Mouse (Mus musculus): ENCODE data around the gene Msh3. TPM values are rescaled to one million over a fixed set of nuclear protein-coding genes. Genes with fewer than 3 reads are reported as not detected.

The Msh3 gene
- polyA plus RNA-seq, 1 experiment from 2014 or later = 20.9 TPM

- no peak for ATAC-seq
- WGBS = 92% methylated on average over 5 of the region's 5 CpGs
These were observed 50.5 kb downstream of the Msh3 start for GRCm38 (mm10) chr13:92304291-92304690.

DNA sequence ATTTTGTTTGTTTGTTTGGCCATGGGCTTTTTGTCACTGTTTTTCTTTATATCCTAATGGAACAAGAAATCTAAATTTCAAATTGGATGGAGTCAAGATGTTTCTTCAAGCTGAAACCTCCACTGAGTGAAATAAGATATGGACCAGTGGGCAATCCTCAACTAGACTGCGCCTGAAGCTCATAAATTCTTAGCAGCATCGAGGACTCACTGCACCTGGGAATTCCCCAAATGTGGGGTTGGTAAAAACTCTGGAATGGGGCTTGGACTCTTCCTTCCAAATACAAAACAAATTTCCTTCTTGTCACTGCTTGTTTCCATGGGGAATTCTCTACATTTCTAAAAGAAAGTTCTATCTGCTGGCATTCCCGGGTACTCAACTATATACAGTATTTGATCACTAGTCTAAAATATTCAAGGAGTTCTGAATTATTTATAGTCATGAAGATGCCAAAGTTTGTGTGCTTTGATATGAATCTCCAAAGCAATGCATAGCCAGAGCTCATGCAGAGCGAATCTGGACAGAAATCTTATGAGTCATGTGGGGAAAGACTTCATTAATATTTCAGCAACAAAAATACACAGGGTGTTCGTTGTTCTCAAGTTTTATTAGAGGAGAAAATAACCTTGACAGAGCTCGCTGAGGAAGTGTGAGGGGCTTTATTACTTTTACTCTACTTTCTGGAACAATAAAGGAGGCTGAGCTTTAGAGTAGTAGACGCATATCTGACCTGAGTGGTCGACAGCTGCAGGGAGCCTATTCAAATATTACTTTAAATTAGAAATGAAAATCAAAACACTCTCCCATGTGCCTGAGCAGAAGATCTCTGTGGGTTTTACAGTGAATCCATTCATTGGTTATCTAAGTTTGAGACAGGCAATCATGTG lies 51.5 kb downstream of the Msh3 start:
- H3K9me3 ChIP-seq (ENCODE audit: control insufficient read depth, low read length) = no peaks in the 10 kb centered on the region
- H3K4me1 ChIP-seq (ENCODE audit: control insufficient read depth, insufficient read depth, low read depth, low read length) = no peaks in the 10 kb centered on the region
- 76% methylated on average over 8 of the region's 8 CpGs for WGBS
- 0 out of 2 replicates have a peak, but pooled peaks cover 2% of the 10 kb centered on the region for H3K36me3 ChIP-seq (ENCODE audit: control insufficient read depth, insufficient read depth, low read length)
- H3K27me3 ChIP-seq (replicated peaks; ENCODE audit: control insufficient read depth, insufficient read depth, low read length) = no peaks in the 10 kb centered on the region
- H3K4me3 ChIP-seq (ENCODE audit: low read length) = no peak overlapping the region
- no peak for ATAC-seq
- no peak overlapping the region for H3K27ac ChIP-seq (ENCODE audit: low read depth, low read length)
- H3K4me2 ChIP-seq (ENCODE audit: low read length) = no peak overlapping the region
- no peak overlapping the region for H3K9ac ChIP-seq (ENCODE audit: low read depth, low read length)

More at GRCm38 (mm10) chr13:92304291-92304690, 50.5 kb downstream of the Msh3 start:
- H3K9me3 ChIP-seq (ENCODE audit: control insufficient read depth, low read length) = no peaks in the 10 kb centered on the region
- no peaks in the 10 kb centered on the region for H3K4me1 ChIP-seq (ENCODE audit: control insufficient read depth, insufficient read depth, low read depth, low read length)
- H3K4me2 ChIP-seq (ENCODE audit: low read length) = no peak overlapping the region
- no peaks in the 10 kb centered on the region for H3K27me3 ChIP-seq (replicated peaks; ENCODE audit: control insufficient read depth, insufficient read depth, low read length)
- H3K36me3 ChIP-seq (ENCODE audit: control insufficient read depth, insufficient read depth, low read length) = no peaks in the 10 kb centered on the region
- no peak overlapping the region for H3K4me3 ChIP-seq (ENCODE audit: low read length)
- no peak overlapping the region for H3K9ac ChIP-seq (ENCODE audit: low read depth, low read length)
- no peak overlapping the region for H3K27ac ChIP-seq (ENCODE audit: low read depth, low read length)

DNA sequence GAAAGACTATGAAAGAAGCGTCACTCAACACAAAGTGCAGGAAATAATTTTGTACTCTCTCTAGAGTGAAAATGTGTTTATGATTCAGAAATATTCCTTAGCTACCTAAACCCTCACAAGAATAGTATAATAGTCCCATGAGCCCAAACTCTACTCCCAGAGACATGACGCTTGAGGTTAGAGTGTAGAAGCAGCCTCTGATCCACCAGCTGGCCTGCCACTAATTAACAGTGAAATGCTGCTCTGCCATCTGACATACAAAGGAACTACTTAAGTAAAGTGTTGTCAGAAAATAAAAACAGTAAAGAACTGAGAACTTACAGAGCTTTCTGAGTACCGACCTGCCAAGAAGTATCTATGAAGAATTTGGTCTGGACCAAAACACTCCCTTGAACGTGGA lies 52.3 kb downstream of the Msh3 start:
- Histone ChIP-seq H3K27ac (ENCODE audit: low read depth, low read length) (no peak overlapping the region), H3K36me3 (ENCODE audit: control insufficient read depth, insufficient read depth, low read length) (0 out of 2 replicates have a peak, but pooled peaks cover 2% of the 10 kb centered on the region), H3K4me2 (ENCODE audit: low read length) (no peak overlapping the region), H3K4me1 (ENCODE audit: control insufficient read depth, insufficient read depth, low read depth, low read length) (no peaks in the 10 kb centered on the region), H3K27me3 (replicated peaks; ENCODE audit: control insufficient read depth, insufficient read depth, low read length) (no peaks in the 10 kb centered on the region), H3K9ac (ENCODE audit: low read depth, low read length) (no peak overlapping the region), H3K4me3 (ENCODE audit: low read length) (no peak overlapping the region), H3K9me3 (ENCODE audit: control insufficient read depth, low read length) (no peaks in the 10 kb centered on the region)
- WGBS = 87% methylated on average over 4 of the region's 4 CpGs
- ATAC-seq = no peak

DNA sequence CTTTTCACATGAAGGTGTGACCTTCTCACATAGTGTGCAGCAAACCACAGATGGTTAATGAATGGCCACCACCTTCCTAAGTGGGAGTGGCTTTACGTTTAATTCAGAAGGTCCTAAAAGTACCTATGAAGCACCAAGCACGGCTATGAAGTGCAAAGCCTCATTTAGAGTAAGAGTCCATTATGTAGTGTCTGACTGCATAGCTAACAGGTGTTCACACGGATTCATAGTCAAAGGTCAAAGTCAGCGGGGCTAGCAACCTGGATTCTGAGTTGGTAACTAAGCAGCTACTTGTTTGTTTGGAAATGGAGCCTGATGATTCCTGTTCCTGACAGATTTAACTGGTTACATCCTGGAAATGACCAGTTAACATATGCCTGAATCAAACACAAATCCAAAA lies 53.0 kb downstream of the Msh3 start:
- H3K4me3 ChIP-seq (ENCODE audit: low read length) = no peak overlapping the region
- no peaks in the 10 kb centered on the region for H3K27me3 ChIP-seq (replicated peaks; ENCODE audit: control insufficient read depth, insufficient read depth, low read length)
- no peak overlapping the region for H3K9ac ChIP-seq (ENCODE audit: low read depth, low read length)
- no peaks in the 10 kb centered on the region for H3K4me1 ChIP-seq (ENCODE audit: control insufficient read depth, insufficient read depth, low read depth, low read length)
- no peaks in the 10 kb centered on the region for H3K9me3 ChIP-seq (ENCODE audit: control insufficient read depth, low read length)
- H3K27ac ChIP-seq (ENCODE audit: low read depth, low read length) = no peak overlapping the region
- no peak for ATAC-seq
- 0 out of 2 replicates have a peak, but pooled peaks cover 2% of the 10 kb centered on the region for H3K36me3 ChIP-seq (ENCODE audit: control insufficient read depth, insufficient read depth, low read length)
- no peak overlapping the region for H3K4me2 ChIP-seq (ENCODE audit: low read length)
- WGBS = 83% methylated on average over 4 of the region's 4 CpGs

GRCm38 (mm10) chr13:92299522-92299921 lies 55.3 kb downstream of the Msh3 start:
- Histone ChIP-seq H3K9ac (ENCODE audit: low read depth, low read length) (no peak overlapping the region), H3K27me3 (replicated peaks; ENCODE audit: control insufficient read depth, insufficient read depth, low read length) (no peaks in the 10 kb centered on the region), H3K9me3 (ENCODE audit: control insufficient read depth, low read length) (no peaks in the 10 kb centered on the region), H3K4me3 (ENCODE audit: low read length) (no peak overlapping the region), H3K4me2 (ENCODE audit: low read length) (no peak overlapping the region), H3K4me1 (ENCODE audit: control insufficient read depth, insufficient read depth, low read depth, low read length) (no peaks in the 10 kb centered on the region), H3K36me3 (ENCODE audit: control insufficient read depth, insufficient read depth, low read length) (0 out of 2 replicates have a peak, but pooled peaks cover 2% of the 10 kb centered on the region), H3K27ac (ENCODE audit: low read depth, low read length) (no peak overlapping the region)
- WGBS = 96% methylated on average over 1 of the region's 1 CpGs
- no peak for ATAC-seq

GRCm38 (mm10) chr13:92297021-92297420 lies 57.8 kb downstream of the Msh3 start:
- no peak overlapping the region for H3K27ac ChIP-seq (ENCODE audit: low read depth, low read length)
- 95% methylated on average over 2 of the region's 2 CpGs for WGBS
- H3K36me3 ChIP-seq (ENCODE audit: control insufficient read depth, insufficient read depth, low read length) = 0 out of 2 replicates have a peak, but pooled peaks cover 2% of the 10 kb centered on the region
- H3K9ac ChIP-seq (ENCODE audit: low read depth, low read length) = no peak overlapping the region
- H3K9me3 ChIP-seq (ENCODE audit: control insufficient read depth, low read length) = no peaks in the 10 kb centered on the region
- H3K27me3 ChIP-seq (replicated peaks; ENCODE audit: control insufficient read depth, insufficient read depth, low read length) = no peaks in the 10 kb centered on the region
- ATAC-seq = no peak
- no peak overlapping the region for H3K4me3 ChIP-seq (ENCODE audit: low read length)
- H3K4me1 ChIP-seq (ENCODE audit: control insufficient read depth, insufficient read depth, low read depth, low read length) = no peaks in the 10 kb centered on the region
- H3K4me2 ChIP-seq (ENCODE audit: low read length) = no peak overlapping the region

GRCm38 (mm10) chr13:92296490-92296889 lies 58.3 kb downstream of the Msh3 start:
- no peaks in the 10 kb centered on the region for H3K27me3 ChIP-seq (replicated peaks; ENCODE audit: control insufficient read depth, insufficient read depth, low read length)
- ATAC-seq = no peak
- no peaks in the 10 kb centered on the region for H3K9me3 ChIP-seq (ENCODE audit: control insufficient read depth, low read length)
- H3K4me1 ChIP-seq (ENCODE audit: control insufficient read depth, insufficient read depth, low read depth, low read length) = no peaks in the 10 kb centered on the region
- no peak overlapping the region for H3K4me3 ChIP-seq (ENCODE audit: low read length)
- no peak overlapping the region for H3K9ac ChIP-seq (ENCODE audit: low read depth, low read length)
- no peak overlapping the region for H3K27ac ChIP-seq (ENCODE audit: low read depth, low read length)
- no peak overlapping the region for H3K4me2 ChIP-seq (ENCODE audit: low read length)
- WGBS = 95% methylated on average over 4 of the region's 4 CpGs
- H3K36me3 ChIP-seq (ENCODE audit: control insufficient read depth, insufficient read depth, low read length) = 0 out of 2 replicates have a peak, but pooled peaks cover 2% of the 10 kb centered on the region

DNA sequence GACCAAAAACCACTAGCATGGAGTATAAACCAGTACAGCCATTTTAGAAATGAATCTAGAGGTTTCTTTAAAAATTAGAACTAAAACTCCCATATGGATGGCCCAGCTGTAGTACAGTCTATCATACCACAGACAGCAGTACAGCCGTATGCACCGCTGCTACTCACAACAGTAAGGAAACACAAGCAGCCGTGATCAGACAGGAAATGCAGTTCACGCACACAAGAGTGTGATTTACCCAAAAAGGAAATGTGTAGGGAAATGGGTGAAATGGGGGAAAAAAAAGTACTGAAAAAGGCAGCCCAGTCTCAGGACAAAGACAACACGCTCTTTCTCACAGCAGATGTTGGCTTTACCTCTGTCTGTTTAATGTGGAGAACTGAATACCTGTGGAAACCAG lies 60.9 kb downstream of the Msh3 start:
- H3K4me3 ChIP-seq (ENCODE audit: low read length) = no peak overlapping the region
- no peak overlapping the region for H3K4me2 ChIP-seq (ENCODE audit: low read length)
- no peaks in the 10 kb centered on the region for H3K9me3 ChIP-seq (ENCODE audit: control insufficient read depth, low read length)
- no peaks in the 10 kb centered on the region for H3K27me3 ChIP-seq (replicated peaks; ENCODE audit: control insufficient read depth, insufficient read depth, low read length)
- no peak overlapping the region for H3K9ac ChIP-seq (ENCODE audit: low read depth, low read length)
- WGBS = 86% methylated on average over 5 of the region's 5 CpGs
- no peak for ATAC-seq
- 0 out of 2 replicates have a peak, but pooled peaks cover 2% of the 10 kb centered on the region for H3K36me3 ChIP-seq (ENCODE audit: control insufficient read depth, insufficient read depth, low read length)
- no peak overlapping the region for H3K27ac ChIP-seq (ENCODE audit: low read depth, low read length)
- no peaks in the 10 kb centered on the region for H3K4me1 ChIP-seq (ENCODE audit: control insufficient read depth, insufficient read depth, low read depth, low read length)

- no peaks in the 10 kb centered on the region for H3K4me1 ChIP-seq (ENCODE audit: control insufficient read depth, insufficient read depth, low read depth, low read length)
- H3K27me3 ChIP-seq (replicated peaks; ENCODE audit: control insufficient read depth, insufficient read depth, low read length) = no peaks in the 10 kb centered on the region
- no peaks in the 10 kb centered on the region for H3K36me3 ChIP-seq (ENCODE audit: control insufficient read depth, insufficient read depth, low read length)
- H3K4me3 ChIP-seq (ENCODE audit: low read length) = no peak overlapping the region
- ATAC-seq = no peak
- no peak overlapping the region for H3K9ac ChIP-seq (ENCODE audit: low read depth, low read length)
- 66% methylated on average over 4 of the region's 4 CpGs for WGBS
- no peak overlapping the region for H3K4me2 ChIP-seq (ENCODE audit: low read length)
- H3K9me3 ChIP-seq (ENCODE audit: control insufficient read depth, low read length) = no peaks in the 10 kb centered on the region
- no peak overlapping the region for H3K27ac ChIP-seq (ENCODE audit: low read depth, low read length)
These were observed 63.2 kb downstream of the Msh3 start for GRCm38 (mm10) chr13:92291605-92292004.
